Mouse (Mus musculus): ENCODE data around the gene Pdss2.

The Pdss2 gene

DNA sequence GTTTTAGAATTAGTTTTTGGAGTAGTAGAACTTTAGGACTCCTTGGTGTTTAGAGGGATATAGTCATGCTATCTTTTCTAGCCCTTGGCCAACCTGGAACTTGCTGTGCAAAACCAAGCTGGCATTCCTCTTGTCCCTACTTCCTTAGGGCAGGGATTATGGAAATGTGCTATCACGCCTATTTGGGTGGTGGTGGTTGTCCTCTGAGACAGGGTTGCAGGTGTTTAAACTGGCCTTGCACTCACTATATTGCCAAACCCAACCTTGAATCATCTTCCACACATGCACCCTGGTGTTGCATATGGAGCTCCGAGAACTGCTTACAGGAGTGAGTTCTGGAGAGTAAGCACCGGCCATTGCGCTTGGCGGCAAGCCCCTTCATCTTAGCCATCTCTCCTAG is 260.7 kb downstream of the Pdss2 start:
- in situ Hi-C loops (cut with MboI), result no loop called here

DNA sequence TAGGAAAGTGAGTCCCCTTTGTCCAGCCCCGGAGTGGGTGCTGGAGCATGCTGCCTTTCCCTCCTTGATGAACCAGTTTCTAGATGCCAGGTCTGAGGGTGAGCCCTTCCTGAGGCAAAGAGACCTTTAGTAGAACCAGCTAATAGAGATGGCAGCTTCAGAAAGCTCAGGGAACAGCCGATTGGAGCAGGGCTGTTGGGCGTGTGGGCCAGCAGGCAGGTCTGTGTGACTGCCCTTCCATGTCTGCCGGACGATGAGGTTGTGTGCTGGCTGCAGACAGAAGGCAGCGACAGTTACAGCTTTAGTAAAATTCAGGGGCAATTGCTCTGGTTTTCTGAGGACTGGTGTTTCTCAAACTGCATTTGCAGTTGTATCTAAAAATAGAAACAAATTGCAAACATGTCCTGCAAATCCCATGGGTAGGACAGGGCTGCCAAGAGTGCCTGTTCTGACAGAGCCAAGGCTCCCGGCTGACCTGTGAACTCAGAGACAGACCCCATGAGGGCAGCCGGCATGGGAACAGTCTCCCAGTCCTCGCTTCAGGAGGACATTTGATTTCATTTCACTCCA is 262.2 kb downstream of the Pdss2 start:
- in situ Hi-C loops (cut with MboI), result no loop called here

DNA sequence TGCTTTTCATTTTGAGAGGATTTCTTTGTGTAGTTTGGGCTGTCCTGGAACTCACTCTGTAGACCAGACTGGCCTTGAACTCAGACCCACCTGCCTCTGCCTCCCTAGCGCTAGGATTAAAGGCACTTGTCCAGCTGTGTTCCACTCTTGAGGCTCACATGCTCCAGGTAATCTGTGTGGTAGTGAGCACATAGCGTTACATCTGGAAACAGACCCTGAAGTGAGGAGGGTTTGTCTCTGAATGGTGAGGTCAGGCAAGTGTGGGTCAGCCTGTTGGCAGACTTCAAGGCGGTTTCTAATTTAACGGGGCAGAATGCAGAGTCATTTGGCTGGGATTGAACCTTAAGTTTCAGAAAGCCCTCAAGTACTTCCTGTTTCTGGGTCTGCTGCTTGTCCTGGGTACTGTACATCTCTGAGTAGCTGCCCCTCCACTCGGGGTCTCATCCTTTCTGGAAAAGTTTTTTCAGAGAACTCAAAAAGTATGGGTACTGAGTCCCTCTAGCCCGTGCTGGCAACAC is 264.5 kb downstream of the Pdss2 start:
- in situ Hi-C loops (cut with MboI), result no loop called here

DNA sequence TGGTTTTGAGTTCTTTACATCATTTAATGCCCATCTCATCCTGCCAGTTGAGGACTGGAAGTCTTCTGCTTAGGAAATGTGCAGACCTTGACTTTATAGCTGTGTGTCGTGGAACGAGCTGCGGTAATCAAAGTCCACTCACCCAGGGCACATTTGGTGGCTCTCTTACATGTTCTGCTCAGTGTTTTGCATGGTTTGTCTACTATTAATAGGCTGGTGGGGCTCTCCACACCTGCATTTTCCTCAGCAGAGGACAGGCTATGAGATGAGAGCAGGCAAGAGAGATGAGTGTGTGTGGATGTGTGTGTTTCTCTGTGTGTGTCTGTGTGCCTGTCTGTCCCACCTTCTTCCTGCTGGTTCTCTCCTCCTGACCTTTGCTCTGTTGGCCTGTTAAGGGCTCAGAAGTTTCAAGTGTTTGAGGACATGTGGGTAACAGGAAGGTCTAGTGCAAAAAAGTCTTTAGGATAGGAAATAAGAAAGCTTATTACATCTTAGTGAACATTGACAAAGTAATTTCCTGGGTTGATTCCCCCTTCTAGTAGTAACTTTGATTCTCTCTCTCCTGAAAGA is 266.2 kb downstream of the Pdss2 start:
- in situ Hi-C loops (cut with MboI), result no loop called here

DNA sequence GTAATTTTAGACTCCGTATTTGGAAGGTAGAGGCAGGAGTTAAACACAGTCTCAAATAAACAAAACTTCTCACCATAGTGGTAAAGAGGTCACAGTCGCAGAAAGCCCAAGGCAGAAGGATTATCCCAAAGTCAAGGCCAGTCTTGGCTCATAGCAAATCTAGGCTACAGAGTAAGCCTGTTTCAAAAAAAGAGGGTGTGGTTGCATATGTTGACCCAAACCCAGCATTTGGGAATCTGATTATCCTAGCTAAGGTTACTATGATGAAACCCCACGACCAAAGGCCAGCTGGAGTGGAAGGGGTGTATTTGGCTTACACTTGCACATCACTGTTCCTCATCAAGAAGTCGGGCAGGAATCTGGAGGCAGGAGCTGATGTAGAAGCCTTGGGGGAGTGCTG is 267.0 kb downstream of the Pdss2 start:
- in situ Hi-C loops (cut with MboI), result no loop called here

DNA sequence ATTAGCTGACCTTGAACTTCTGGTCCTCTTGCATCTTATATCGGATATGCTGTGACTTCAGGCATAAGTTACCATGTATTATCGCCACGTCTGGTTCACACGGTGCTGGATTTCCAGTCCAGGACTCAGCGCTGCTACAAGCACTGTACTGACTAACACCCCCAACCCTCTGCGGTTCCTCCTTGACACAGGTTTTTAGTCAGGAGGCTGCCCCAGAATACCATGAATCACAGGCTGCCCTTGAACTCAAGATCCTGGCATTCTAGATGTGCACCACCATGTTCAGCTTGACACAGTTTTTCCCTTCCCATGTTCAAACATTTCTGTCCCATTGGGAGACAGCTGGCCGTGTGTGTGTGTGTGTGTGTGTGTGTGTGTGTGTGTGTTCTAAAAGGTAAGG is 267.9 kb downstream of the Pdss2 start:
- in situ Hi-C loops (cut with MboI), result no loop called here

DNA sequence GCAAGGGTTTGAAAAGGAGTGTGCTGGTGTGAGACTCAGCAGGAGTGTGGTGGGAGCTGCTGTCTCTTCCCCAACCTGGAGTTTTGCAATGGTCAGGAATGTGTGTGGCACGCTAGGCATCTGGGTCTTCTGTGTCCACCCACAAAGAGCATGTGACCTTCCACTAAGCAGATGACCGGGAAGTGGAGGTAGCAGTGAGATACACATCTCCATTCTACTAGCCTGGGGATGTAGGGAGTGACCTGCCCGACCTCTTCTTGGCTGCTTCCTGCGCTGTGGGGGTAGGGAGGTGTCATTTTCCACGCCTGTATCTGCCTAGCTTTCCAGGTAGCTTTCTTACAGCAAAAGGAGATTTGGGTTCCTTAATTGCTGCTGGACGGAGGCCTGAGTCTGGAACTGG is 268.3 kb downstream of the Pdss2 start:
- in situ Hi-C loops (cut with MboI), result no loop called here

DNA sequence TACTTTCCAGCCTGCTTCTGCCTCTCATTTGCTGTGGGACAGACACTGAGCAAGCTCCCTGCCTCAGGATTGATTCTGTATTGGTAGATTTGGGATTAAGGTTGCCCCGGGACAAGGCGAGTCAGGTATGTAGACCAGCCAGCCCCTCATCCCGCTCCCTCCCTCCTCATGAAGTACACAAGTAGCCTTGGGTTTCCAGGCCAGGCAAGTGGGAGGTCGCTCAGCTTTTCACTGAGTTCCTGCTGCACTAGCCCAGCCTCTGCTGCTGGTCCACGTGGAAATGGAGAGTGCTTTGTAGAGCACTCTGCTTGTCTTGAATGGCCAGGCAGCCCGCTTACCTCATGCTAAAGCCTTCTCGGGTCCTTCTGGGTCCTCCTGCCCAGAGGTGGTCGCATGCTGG is 268.7 kb downstream of the Pdss2 start:
- in situ Hi-C loops (cut with MboI), result no loop called here

DNA sequence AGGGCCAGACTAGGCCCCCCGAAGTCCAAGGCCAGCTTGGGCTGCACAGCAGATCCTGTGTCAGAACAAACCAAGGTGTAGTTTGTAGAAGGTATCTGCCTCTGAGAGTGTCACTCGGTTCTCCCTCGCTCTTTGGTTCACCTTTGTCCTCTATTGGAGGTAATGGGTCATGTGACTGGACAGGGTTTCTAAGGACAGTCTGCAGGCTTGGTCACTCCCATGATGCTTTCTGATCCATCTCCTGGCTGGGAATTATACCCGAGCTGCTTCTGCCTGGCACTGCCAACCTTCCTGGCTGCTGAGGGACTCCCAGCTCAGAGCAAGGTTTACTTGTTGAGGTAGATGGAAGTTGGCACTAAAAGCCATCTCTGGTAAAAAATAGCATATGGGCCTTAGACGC is 269.6 kb downstream of the Pdss2 start:
- in situ Hi-C loops (cut with MboI), result no loop called here

DNA sequence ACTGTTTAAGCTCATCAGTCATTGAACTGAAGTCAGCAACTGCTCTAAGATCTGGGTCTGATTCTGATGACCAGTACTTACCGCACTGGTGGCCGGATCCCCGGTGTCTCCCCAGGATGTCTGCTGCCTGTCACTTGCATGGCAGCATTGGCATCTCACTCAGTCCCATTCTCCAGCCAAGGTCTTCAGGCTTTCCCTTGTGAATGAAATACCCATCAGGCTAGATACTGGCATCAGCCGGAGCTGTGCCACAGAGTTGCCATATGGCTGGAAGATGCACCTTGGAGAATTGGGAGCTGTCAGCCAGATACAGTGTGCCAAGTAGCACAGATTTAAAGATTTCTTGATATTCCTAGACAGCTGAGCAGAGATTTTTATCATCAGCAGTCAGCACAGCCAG is 281.3 kb downstream of the Pdss2 start:
- in situ Hi-C loops (cut with MboI), result no loop called here

DNA sequence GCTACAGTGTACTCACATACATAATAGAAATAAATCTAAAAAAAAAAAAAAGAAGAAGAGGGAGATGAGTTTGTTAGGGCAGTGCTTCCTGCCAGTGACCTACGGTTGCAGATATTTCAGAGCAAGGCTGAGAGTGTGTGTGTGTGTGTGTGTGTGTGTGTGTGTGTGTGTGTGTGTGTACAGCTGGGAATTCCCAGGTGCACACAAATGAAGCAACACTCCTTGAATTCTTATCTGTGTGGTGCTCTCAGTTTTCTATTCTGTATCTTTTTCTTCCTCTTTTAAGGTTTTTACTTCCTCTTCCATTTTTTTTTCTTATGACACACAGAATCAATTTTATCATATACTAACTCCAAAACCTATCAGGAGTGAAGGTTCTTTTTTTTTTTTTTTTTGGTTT is 283.0 kb downstream of the Pdss2 start:
- in situ Hi-C loops (cut with MboI), result no loop called here

DNA sequence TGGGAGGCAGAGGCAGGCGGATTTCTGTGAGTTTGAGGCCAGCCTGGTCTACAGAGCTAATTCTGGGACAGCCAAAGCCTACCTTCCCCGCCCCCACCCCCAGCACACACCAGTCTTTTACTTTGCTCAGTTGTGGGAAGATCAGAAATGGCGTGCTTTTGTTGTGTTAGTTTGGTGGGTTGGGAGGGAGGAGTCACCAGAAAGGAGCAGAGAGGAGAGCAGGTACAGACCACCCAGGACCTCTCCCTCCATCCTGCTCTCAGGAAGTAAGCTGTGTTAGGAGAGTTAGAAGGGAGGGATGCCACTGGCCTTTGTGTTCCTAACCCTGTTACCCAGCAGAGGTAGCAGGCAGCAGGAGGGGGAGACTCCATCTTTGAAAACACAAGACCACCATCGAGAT is 285.8 kb downstream of the Pdss2 start:
- in situ Hi-C loops (cut with MboI), result no loop called here

GRCm38 (mm10) chr10:43509228-43509627 is 287.9 kb downstream of the Pdss2 start:
- in situ Hi-C loops (cut with MboI), result no loop called here

DNA sequence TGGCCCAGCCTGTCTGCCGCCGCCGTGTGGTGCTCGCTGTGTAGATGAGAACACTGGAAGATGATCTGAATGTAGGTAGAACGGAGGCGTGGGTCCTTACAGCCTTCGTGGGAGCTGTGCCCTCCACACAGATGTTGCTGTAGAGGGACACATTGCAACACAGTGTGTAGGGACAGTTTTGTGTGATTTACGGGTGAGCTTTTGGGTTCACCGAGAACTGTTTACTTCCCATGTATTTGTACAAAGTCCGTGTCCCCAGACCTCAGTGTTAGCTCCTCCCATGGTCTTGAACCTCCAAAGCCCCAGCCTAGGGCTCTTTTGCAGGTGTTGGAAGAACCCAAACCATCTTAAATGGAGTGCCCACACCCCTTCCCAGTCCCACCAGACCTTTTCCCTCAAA is 291.7 kb downstream of the Pdss2 start:
- in situ Hi-C loops (cut with MboI), result no loop called here
